Mouse (Mus musculus) embryonic fibroblast, embryonic 13.5 days (primary cell): ENCODE data around the gene Prkci. TPM values are rescaled to one million over a fixed set of nuclear protein-coding genes. Genes with fewer than 3 reads are reported as not detected.

Experiments
- H3K27ac ChIP-seq: 2 replicates; pipeline ENCODE4 v1.5.1; 2012; ENCODE audit warnings: low read length, control low read depth, inconsistent platforms; ENCODE audit not compliant: insufficient read depth
- H3K4me1 ChIP-seq: 2 replicates; pipeline ENCODE4 v1.6.1; 2011; ENCODE audit warnings: low read length; ENCODE audit not compliant: control insufficient read depth, insufficient read depth
- H3K4me3 ChIP-seq: 2 replicates; pipeline ENCODE4 v1.5.1; 2011; ENCODE audit warnings: mild to moderate bottlenecking, control low read depth, low read length; ENCODE audit not compliant: insufficient read depth
- CTCF ChIP-seq: IDR thresholded peaks from 2 replicates; pipeline ENCODE4 v1.5.1; 2011; ENCODE audit warnings: mild to moderate bottlenecking, control low read depth, low read length, moderate library complexity, borderline replicate concordance; ENCODE audit not compliant: insufficient read depth
- POLR2A ChIP-seq: IDR thresholded peaks from 2 replicates; pipeline ENCODE4 v1.6.1; 2011; ENCODE audit warnings: low read depth, mild to moderate bottlenecking, control low read depth, low read length, moderate library complexity
- polyA plus RNA-seq: library from polyadenylated mRNA; stranded (reverse); fragments of >200 nt; gene quantifications from 2 replicates; pipeline ENCODE4 v1.2.4, GENCODE M21; 2011; ENCODE audit warnings: low read depth; ENCODE audit not compliant: missing spikeins, insufficient read length

Prkci gene
- polyA plus RNA-seq, 1 experiment, result 110 TPM

GRCm38 (mm10) chr3:31100026-31100425 is 104.5 kb downstream of the Prkci start:
- H3K4me3 ChIP-seq, result peak overlapping the region; percentile 47; the same call in 1 of the 2 replicates
- H3K4me1 ChIP-seq, result peaks cover 16% of the 10 kb centered on the region
- no peak overlapping the region for H3K27ac ChIP-seq
- TF ChIP-seq POLR2A (no peak), CTCF (no peak)

- no peak overlapping the region for H3K4me3 ChIP-seq
- no peak for TF ChIP-seq CTCF
- TF ChIP-seq POLR2A, result no peak
- H3K4me1 ChIP-seq, result peaks cover 17% of the 10 kb centered on the region
- no peak overlapping the region for H3K27ac ChIP-seq
Observed at GRCm38 (mm10) chr3:31100802-31101201, 105.3 kb downstream of the Prkci start.

Other genes starting within 250 kb of the Prkci start
- gene Samd7, start 249.5 kb upstream of the Prkci start, polyA plus RNA-seq, result not detected in 2 replicates
- gene Sec62, start 202.9 kb upstream of the Prkci start, polyA plus RNA-seq, result 85.2 and 97.4 TPM in 2 replicates
- gene Gpr160, start 139.8 kb upstream of the Prkci start, polyA plus RNA-seq, result not detected in 2 replicates
- 32.6 and 37.3 TPM in 2 replicates for gene Phc3, start 26.3 kb upstream of the Prkci start, polyA plus RNA-seq
- 50.3 and 62.7 TPM in 2 replicates for gene Skil, start 99.3 kb downstream of the Prkci start, polyA plus RNA-seq
- gene Cldn11, start 154.2 kb downstream of the Prkci start, polyA plus RNA-seq, result 1.0 TPM in 1 of 2 replicates, not detected in the other